Mouse (Mus musculus): Measurements from ENCODE around the gene Kif20b.

The Kif20b gene

DNA sequence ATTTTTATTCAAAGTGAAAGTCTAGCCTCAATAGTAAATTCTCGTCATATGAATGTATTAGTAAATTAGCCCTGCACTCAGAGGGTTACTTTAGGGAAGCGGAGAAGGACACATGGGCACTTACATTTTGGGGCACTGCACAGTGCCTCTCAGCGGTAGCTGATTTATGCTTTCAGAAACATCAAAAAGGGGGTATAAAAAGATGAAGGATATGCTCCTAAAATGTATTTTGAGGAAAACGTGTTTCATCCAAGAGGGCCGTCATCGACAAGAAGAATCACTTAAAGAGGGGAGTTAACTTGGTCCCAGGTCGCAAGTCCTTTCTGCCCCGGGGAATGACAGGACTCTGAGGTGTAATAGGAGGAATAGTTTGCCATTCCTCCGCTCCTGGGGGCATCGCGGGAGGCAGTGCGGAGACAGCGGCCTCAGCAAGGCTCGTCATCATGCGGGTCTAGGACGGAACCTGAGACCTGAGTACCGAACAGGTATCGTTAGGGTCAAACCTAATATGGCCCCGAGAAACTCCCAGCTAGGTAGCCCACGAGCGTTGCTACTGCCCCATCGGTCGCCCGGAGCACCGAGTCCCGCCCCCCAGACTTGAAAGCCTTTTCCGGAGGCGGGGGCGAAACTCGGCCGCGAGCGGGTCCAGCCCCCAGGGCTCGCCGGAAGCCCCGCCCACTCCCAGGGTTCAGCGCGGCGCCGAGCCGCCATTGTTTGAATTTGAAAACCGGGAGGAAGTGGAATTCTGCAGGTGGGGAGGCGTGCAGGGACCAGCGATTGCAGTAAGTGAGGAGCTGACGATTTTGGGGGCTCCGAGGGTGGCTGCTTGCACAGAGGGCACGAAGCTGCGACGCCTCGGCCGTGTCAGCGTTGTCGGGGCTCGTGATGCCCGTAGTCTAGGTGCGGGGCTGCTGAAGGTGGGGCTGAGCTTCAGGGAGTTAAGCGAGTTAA, at the start of gene Kif20b:
TSS of gene Kif20b (plus strand) at position 710 of the 951 bp plus-strand sequence.
- DNase-seq (ENCODE audit: low read depth, low spot score), result peak; percentile 63

GRCm38 (mm10) chr19:34876676-34877075, 45.5 kb upstream of the Kif20b start:
- no peak for DNase-seq (ENCODE audit: low read depth, low spot score)

- DNase-seq (ENCODE audit: low read depth, low spot score), result peak; percentile 46
Measured at GRCm38 (mm10) chr19:34877898-34878602, 44.1 kb upstream of the Kif20b start.

DNA sequence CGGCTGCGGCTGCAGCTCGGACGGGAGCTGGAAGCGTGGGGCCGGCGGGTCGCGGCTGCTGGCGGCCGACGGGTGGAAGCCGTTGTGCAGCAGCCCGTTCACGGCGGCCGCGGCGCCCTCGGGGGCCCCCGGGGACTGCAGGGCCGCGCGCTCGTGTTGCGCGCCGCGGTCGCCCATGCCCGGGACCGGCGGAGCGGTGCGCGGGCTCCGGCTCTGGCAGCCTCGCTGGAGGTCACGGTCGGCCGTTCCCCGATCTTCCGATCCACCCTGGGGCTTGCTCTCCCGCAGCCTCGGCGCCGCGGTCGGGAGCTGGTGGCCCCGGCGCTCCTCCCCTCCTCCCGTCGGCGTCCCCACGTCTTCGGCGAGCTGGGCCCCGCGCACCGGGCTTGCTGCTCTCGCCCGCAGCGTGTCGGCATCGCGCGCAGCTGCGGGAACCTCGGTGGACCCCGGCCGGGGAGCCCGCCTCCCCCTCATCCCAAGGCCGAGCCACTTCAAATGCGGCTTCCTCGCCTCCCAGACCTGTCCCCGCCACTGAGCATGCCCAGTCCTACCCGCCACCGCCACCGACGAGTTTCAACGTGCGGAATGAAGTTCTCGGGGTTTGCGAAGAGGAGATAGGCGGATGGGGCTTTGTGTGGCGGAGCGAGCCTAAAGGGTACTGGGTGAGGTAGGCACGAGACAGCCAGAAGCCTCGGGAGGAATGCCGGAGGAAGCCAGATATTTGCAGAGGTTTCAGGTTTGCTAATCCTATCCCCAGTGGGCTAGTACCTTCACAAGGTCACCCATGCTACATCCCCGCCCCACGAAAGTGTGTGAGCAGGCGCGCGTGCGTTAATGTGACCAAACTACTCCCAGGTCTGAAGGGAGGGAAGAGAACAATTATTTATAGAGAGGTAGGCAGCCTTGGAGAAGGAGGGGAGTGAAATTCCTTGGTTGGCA, 43.3 kb upstream of the Kif20b start, which contains the start of gene Pank1:
TSS of gene Pank1 (minus strand) at position 853 of the 939 bp plus-strand sequence.
- DNase-seq (ENCODE audit: low read depth, low spot score), result no peak

DNA sequence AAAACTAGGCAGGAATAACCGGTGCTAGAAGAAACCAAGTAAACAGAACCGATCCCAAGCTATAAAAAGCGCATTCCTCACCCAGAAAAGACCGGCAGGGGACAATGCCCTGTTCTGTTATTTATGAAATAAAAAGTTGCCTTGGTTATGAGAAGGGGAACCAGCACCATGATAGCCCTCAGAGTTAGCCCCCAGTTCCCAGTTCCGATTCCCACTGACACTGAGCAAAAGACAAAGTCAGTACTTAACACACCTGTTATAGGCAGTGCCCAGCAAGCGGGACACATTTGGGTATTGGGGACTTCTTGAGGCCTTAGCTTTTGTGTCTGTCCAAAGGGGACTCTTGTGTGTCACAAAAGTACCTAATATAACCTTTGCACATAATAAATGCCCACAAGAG, 42.5 kb upstream of the Kif20b start:
- no peak for DNase-seq (ENCODE audit: low read depth, low spot score)

GRCm38 (mm10) chr19:34881160-34881559, 41.0 kb upstream of the Kif20b start:
- no peak for DNase-seq (ENCODE audit: low read depth, low spot score)

DNA sequence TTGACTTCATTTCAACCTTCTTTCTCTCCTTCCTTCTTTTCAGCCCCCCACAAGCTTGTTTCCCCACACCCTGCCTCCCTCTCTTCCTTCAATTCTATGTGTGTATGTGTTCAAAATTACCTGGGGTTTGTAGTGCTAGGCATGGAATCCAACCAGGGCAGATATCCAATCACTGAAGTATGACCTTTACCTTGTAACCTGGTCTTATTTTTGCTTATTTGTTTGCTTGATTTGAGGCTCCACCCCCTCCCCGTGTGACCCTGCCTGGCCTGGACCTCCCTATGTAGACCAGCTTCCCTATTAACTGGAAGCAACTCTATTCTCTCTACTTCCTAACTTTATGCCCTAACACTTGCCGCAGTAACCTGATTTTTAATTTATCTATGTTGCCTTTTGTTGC, 39.7 kb upstream of the Kif20b start:
- DNase-seq (ENCODE audit: low read depth, low spot score), result no peak

DNA sequence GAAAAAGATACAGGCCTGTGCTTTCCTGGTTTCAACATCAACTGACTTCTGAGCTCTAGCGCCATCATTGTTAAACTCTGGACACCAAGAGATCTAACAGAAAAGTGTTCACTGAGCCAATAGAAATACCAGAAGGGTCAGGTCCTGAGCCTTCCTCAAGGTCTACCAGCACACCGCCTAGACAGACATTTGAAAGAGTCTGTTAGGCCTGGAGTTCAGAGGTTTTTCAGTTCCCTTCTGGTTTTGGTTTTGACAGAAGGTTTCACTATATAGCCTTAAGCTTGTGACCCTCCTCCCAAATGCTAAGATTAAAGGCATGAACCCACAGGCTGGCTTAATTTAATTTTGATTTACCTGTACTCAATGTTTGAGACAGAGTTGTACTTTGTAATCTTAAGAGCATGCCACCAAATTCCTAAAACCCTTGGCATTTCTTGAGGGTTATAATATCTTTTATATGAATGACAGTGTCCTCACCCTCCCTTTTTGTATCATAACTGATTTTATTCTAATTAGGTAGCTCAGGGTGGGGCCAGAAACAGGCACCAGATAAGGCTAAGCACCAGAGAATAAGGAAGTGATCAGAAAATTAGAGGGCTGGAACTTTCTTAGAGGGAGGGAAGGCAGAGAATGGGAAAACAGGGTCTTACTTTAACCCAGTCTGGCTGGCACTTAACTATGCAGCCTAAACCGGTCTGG, 38.5 kb upstream of the Kif20b start:
- no peak for DNase-seq (ENCODE audit: low read depth, low spot score)

- no peak for DNase-seq (ENCODE audit: low read depth, low spot score)
Measured at GRCm38 (mm10) chr19:34886324-34886723, 35.8 kb upstream of the Kif20b start.

DNA sequence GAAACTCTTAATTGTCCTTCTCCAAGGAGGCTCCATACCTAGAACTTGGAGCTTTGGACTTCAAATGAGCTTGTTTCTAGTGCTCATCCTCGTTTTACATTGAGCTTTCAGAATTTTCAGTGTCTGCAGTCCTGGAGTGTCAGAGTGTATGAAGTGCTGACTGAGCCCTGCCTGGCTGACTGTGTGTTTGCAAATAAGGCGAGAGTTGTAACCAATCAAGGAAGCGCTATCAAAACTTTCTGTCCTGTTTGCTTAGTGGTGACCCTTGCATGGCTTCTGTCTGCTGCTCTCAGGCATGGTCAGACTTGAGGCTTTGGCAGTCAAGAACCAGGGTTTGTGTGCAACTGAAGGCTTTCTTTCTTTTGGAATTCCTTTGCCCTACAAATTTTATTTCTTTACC, 31.2 kb upstream of the Kif20b start:
- DNase-seq (ENCODE audit: low read depth, low spot score), result no peak

DNA sequence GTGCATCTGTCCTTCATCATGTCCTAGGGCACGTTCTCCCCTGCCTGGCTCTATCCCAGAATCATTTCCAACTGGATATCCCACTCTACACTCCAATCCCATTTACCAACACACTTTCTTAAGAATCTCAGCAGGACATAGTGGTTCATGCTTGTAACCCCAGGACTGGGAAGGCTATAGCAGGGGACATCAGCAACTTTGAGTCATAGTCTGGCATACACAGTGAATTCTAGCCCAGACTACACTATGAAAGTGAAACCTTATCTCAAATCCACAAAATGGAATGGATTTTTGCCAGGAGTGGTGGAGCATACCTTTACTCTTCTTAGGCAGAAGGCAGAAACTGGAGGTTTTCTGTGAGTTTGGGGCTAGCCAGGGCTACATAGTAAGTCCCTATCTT, 30.6 kb upstream of the Kif20b start:
- no peak for DNase-seq (ENCODE audit: low read depth, low spot score)

- no peak for DNase-seq (ENCODE audit: low read depth, low spot score)
Measured at GRCm38 (mm10) chr19:34895082-34895481, 27.1 kb upstream of the Kif20b start.

- no peak for DNase-seq (ENCODE audit: low read depth, low spot score)
Measured at GRCm38 (mm10) chr19:34897082-34897965, 24.8 kb upstream of the Kif20b start.

- DNase-seq (ENCODE audit: low read depth, low spot score), result no peak
Measured at GRCm38 (mm10) chr19:34898941-34899340, 23.2 kb upstream of the Kif20b start.

GRCm38 (mm10) chr19:34901266-34901665, 20.9 kb upstream of the Kif20b start:
- DNase-seq (ENCODE audit: low read depth, low spot score), result no peak

DNA sequence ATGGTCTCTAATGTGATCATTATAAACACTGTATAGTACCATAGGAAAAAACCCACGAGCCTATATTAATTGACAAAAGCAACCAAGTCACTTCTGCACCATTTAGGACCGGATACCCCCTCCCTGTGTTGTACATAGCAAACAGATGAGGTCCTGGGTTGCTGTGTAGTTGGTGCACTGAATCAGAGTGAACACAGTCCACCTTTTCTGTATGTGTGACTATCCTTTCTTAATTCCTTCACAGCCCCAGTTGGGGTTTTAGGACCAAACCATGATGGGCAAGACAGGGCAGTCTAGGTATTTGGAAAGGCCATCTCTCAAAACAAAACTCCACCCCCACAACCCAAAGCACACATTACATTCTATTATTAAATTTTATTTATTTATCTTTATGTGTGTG, 20.4 kb upstream of the Kif20b start:
- no peak for DNase-seq (ENCODE audit: low read depth, low spot score)

DNA sequence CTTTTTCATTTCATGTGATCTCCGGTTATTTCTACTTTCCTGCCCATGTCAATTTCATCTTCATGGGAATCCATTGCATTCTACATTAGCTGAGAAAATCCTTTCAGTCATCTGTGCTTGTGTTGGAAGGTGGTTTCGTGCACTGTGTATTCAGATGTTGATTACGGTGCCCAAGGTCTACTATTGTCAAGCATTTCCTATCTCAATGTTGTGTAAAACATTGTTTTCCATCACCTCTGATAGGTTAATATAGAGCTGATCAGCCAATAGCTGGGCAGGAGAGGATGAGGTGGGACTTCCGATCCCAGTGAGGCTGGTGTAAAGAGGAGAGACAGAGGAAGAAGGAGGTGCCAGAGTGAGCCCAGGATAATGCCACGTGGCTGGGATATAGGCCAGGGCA, 18.1 kb upstream of the Kif20b start:
- DNase-seq (ENCODE audit: low read depth, low spot score), result no peak

DNA sequence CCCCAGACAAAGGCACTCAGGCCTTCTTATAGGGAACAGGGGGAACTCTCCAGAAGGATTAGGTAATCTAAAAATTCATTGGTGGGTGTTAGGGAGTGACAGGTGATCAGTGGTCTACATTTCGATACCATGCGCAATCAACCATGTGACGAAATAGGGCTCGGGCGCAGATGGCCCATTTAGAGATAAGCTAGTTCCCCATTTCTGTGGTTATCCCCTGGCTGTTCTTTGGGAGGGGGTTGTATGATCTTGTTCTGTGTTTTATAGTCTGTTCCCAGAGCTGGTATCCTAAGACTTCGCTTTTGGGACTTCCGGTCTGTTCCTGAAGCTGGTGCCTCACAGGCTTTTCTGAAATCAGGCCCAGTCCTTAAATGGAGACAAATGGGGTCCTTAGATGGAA, 16.7 kb upstream of the Kif20b start:
- DNase-seq (ENCODE audit: low read depth, low spot score), result no peak

GRCm38 (mm10) chr19:34906772-34907171, 15.4 kb upstream of the Kif20b start:
- DNase-seq (ENCODE audit: low read depth, low spot score), result no peak

DNA sequence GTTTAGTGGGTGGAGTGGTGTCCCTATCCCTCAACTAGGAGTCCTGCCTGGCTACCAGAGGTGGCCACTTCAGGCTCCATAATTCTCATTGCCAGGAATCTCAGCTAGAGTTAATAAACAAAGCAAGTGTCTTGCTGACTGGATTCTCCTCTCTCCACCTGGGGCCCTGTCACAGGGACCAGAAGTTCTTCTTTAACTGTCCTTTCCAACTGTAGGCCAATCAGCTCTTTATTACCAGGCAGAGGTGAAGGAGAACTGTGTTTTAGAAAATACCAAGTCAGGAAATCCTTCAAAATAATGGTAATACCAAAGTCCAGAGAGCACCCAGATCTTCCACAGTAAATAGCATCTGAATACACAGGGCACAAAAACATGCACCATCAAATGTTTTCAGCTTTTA, 9.8 kb upstream of the Kif20b start:
- DNase-seq (ENCODE audit: low read depth, low spot score), result no peak

All from retina, adult 2 months (tissue).